Mouse (Mus musculus): ENCODE results near the gene Ugt1a7c. TPM values are rescaled to one million over a fixed set of nuclear protein-coding genes. Genes with fewer than 3 reads are reported as not detected.

Ugt1a7c gene
- polyA plus RNA-seq, 1 experiment, result not detected

GRCm38 (mm10) chr1:88258881-88259642, 164.2 kb downstream of the Ugt1a7c start:
- Histone ChIP-seq H3K27me3 (ENCODE audit: control insufficient read depth, insufficient read depth, insufficient read length) (no peaks in the 10 kb centered on the region), H3K36me3 (ENCODE audit: control insufficient read depth, insufficient read depth) (peaks cover 31% of the 10 kb centered on the region), H3ac (ENCODE audit: control insufficient read depth, insufficient read length, low read depth) (no peak overlapping the region), H3K79me3 (ENCODE audit: low read depth) (peaks cover 2% of the 10 kb centered on the region), H3K4me3 (ENCODE audit: insufficient read depth, poor library complexity, severe bottlenecking) (no peak overlapping the region), H3K79me2 (ENCODE audit: control insufficient read depth, insufficient read depth) (peaks cover 20% of the 10 kb centered on the region)
- TF ChIP-seq MYOG (IDR thresholded peaks at IDR 0.05; ENCODE audit: control insufficient read depth, extremely low read depth, insufficient read length) (no peak), MAX (IDR thresholded peaks at IDR 0.05) (no peak), USF1 (IDR thresholded peaks at IDR 0.05; ENCODE audit: low read depth) (no peak), CEBPB (IDR thresholded peaks at IDR 0.05; ENCODE audit: low read depth) (no peak), MYOD1 (IDR thresholded peaks at IDR 0.05; ENCODE audit: control insufficient read depth, insufficient read length, low read depth) (no peak), CTCF (IDR thresholded peaks at IDR 0.05; ENCODE audit: control insufficient read depth, insufficient read depth, insufficient read length) (no peak), FOSL1 (IDR thresholded peaks at IDR 0.05; ENCODE audit: insufficient read depth, low read length, poor library complexity, severe bottlenecking) (no peak)

GRCm38 (mm10) chr1:88259643-88260024, 164.8 kb downstream of the Ugt1a7c start:
- Histone ChIP-seq H3K36me3 (ENCODE audit: control insufficient read depth, insufficient read depth) (peaks cover 37% of the 10 kb centered on the region), H3K79me3 (ENCODE audit: low read depth) (peaks cover 2% of the 10 kb centered on the region), H3ac (ENCODE audit: control insufficient read depth, insufficient read length, low read depth) (no peak overlapping the region), H3K79me2 (ENCODE audit: control insufficient read depth, insufficient read depth) (peaks cover 26% of the 10 kb centered on the region), H3K4me3 (ENCODE audit: insufficient read depth, poor library complexity, severe bottlenecking) (no peak overlapping the region), H3K27me3 (ENCODE audit: control insufficient read depth, insufficient read depth, insufficient read length) (no peaks in the 10 kb centered on the region)
- TF ChIP-seq CEBPB (IDR thresholded peaks at IDR 0.05; ENCODE audit: low read depth) (no peak), FOSL1 (IDR thresholded peaks at IDR 0.05; ENCODE audit: insufficient read depth, low read length, poor library complexity, severe bottlenecking) (no peak), USF1 (IDR thresholded peaks at IDR 0.05; ENCODE audit: low read depth) (no peak), CTCF (IDR thresholded peaks at IDR 0.05; ENCODE audit: control insufficient read depth, insufficient read depth, insufficient read length) (no peak), MYOD1 (IDR thresholded peaks at IDR 0.05; ENCODE audit: control insufficient read depth, insufficient read length, low read depth) (no peak), MYOG (IDR thresholded peaks at IDR 0.05; ENCODE audit: control insufficient read depth, extremely low read depth, insufficient read length) (no peak), MAX (IDR thresholded peaks at IDR 0.05) (no peak)

GRCm38 (mm10) chr1:88260114-88260513, 165.3 kb downstream of the Ugt1a7c start:
- Histone ChIP-seq H3K4me3 (ENCODE audit: insufficient read depth, poor library complexity, severe bottlenecking) (no peak overlapping the region), H3ac (ENCODE audit: control insufficient read depth, insufficient read length, low read depth) (no peak overlapping the region), H3K79me2 (ENCODE audit: control insufficient read depth, insufficient read depth) (peaks cover 31% of the 10 kb centered on the region), H3K36me3 (ENCODE audit: control insufficient read depth, insufficient read depth) (peaks cover 42% of the 10 kb centered on the region), H3K27me3 (ENCODE audit: control insufficient read depth, insufficient read depth, insufficient read length) (no peaks in the 10 kb centered on the region), H3K79me3 (ENCODE audit: low read depth) (peaks cover 2% of the 10 kb centered on the region)
- TF ChIP-seq CEBPB (IDR thresholded peaks at IDR 0.05; ENCODE audit: low read depth) (no peak), MYOG (IDR thresholded peaks at IDR 0.05; ENCODE audit: control insufficient read depth, extremely low read depth, insufficient read length) (no peak), MYOD1 (IDR thresholded peaks at IDR 0.05; ENCODE audit: control insufficient read depth, insufficient read length, low read depth) (no peak), CTCF (IDR thresholded peaks at IDR 0.05; ENCODE audit: control insufficient read depth, insufficient read depth, insufficient read length) (no peak), FOSL1 (IDR thresholded peaks at IDR 0.05; ENCODE audit: insufficient read depth, low read length, poor library complexity, severe bottlenecking) (no peak), MAX (IDR thresholded peaks at IDR 0.05) (no peak), USF1 (IDR thresholded peaks at IDR 0.05; ENCODE audit: low read depth) (no peak)

GRCm38 (mm10) chr1:88260604-88261377, 165.9 kb downstream of the Ugt1a7c start:
- H3ac ChIP-seq (ENCODE audit: control insufficient read depth, insufficient read length, low read depth), result no peak overlapping the region
- no peaks in the 10 kb centered on the region for H3K27me3 ChIP-seq (ENCODE audit: control insufficient read depth, insufficient read depth, insufficient read length)
- H3K79me3 ChIP-seq (ENCODE audit: low read depth), result peaks cover 2% of the 10 kb centered on the region
- H3K36me3 ChIP-seq (ENCODE audit: control insufficient read depth, insufficient read depth), result peaks cover 48% of the 10 kb centered on the region
- H3K4me3 ChIP-seq (ENCODE audit: insufficient read depth, poor library complexity, severe bottlenecking), result no peak overlapping the region
- TF ChIP-seq USF1 (IDR thresholded peaks at IDR 0.05; ENCODE audit: low read depth) (no peak), CTCF (IDR thresholded peaks at IDR 0.05; ENCODE audit: control insufficient read depth, insufficient read depth, insufficient read length) (no peak), MAX (IDR thresholded peaks at IDR 0.05) (no peak), MYOG (IDR thresholded peaks at IDR 0.05; ENCODE audit: control insufficient read depth, extremely low read depth, insufficient read length) (no peak), FOSL1 (IDR thresholded peaks at IDR 0.05; ENCODE audit: insufficient read depth, low read length, poor library complexity, severe bottlenecking) (no peak), MYOD1 (IDR thresholded peaks at IDR 0.05; ENCODE audit: control insufficient read depth, insufficient read length, low read depth) (no peak), CEBPB (IDR thresholded peaks at IDR 0.05; ENCODE audit: low read depth) (no peak)
- peaks cover 38% of the 10 kb centered on the region for H3K79me2 ChIP-seq (ENCODE audit: control insufficient read depth, insufficient read depth)

GRCm38 (mm10) chr1:88261706-88262105, 166.8 kb downstream of the Ugt1a7c start:
- Histone ChIP-seq H3K4me3 (ENCODE audit: insufficient read depth, poor library complexity, severe bottlenecking) (no peak overlapping the region), H3K27me3 (ENCODE audit: control insufficient read depth, insufficient read depth, insufficient read length) (no peaks in the 10 kb centered on the region), H3K79me3 (ENCODE audit: low read depth) (peaks cover 9% of the 10 kb centered on the region), H3K79me2 (ENCODE audit: control insufficient read depth, insufficient read depth) (peaks cover 47% of the 10 kb centered on the region), H3K36me3 (ENCODE audit: control insufficient read depth, insufficient read depth) (peaks cover 57% of the 10 kb centered on the region), H3ac (ENCODE audit: control insufficient read depth, insufficient read length, low read depth) (no peak overlapping the region)
- TF ChIP-seq MYOG (IDR thresholded peaks at IDR 0.05; ENCODE audit: control insufficient read depth, extremely low read depth, insufficient read length), result no peak
- no peak for TF ChIP-seq CTCF (IDR thresholded peaks at IDR 0.05; ENCODE audit: control insufficient read depth, insufficient read depth, insufficient read length)
- TF ChIP-seq CEBPB (IDR thresholded peaks at IDR 0.05; ENCODE audit: low read depth), result no peak
- TF ChIP-seq USF1 (IDR thresholded peaks at IDR 0.05; ENCODE audit: low read depth), result no peak
- no peak for TF ChIP-seq MYOD1 (IDR thresholded peaks at IDR 0.05; ENCODE audit: control insufficient read depth, insufficient read length, low read depth)
- TF ChIP-seq MAX (IDR thresholded peaks at IDR 0.05), result no peak
- no peak for TF ChIP-seq FOSL1 (IDR thresholded peaks at IDR 0.05; ENCODE audit: insufficient read depth, low read length, poor library complexity, severe bottlenecking)

Data from C2C12 (cell line).